Mouse (Mus musculus): ENCODE measurements around the gene Fsd1.

Fsd1 gene

GRCm38 (mm10) chr17:56032127-56032733, 45.9 kb downstream of the Fsd1 start:
- DNase-seq: no peak

- DNase-seq: peak; percentile 71
These were observed 46.5 kb downstream of the Fsd1 start for GRCm38 (mm10) chr17:56032831-56033230.

GRCm38 (mm10) chr17:56034040-56034725, 47.9 kb downstream of the Fsd1 start:
- no peak for DNase-seq

GRCm38 (mm10) chr17:56034726-56035100, 48.4 kb downstream of the Fsd1 start:
- DNase-seq: no peak

GRCm38 (mm10) chr17:56035216-56035615, 48.9 kb downstream of the Fsd1 start:
- DNase-seq: no peak

- peak; percentile 100 for DNase-seq
These were observed 50.0 kb downstream of the Fsd1 start, which contains the start of gene Sh3gl1 for GRCm38 (mm10) chr17:56036176-56036900. Gene Sh3gl1 (minus strand): TSS chr17:56036635.

GRCm38 (mm10) chr17:56036901-56037287, 50.6 kb downstream of the Fsd1 start:
- no peak for DNase-seq

- DNase-seq: no peak
These were observed 52.4 kb downstream of the Fsd1 start for GRCm38 (mm10) chr17:56038583-56039261.

- DNase-seq: no peak
These were observed 53.0 kb downstream of the Fsd1 start for GRCm38 (mm10) chr17:56039345-56039744.

GRCm38 (mm10) chr17:56040030-56040856, 53.9 kb downstream of the Fsd1 start, which contains the start of gene Chaf1a:
Gene Chaf1a (plus strand): TSS chr17:56040439.
- peak; percentile 97 for DNase-seq

- no peak for DNase-seq
These were observed 54.5 kb downstream of the Fsd1 start for GRCm38 (mm10) chr17:56040857-56041163.

All from thymus, postnatal 14 days (tissue).